Mouse (Mus musculus): ENCODE measurements around the gene Gm21981.
"Not testable (repeated sequence)": the region's sequence is repeated elsewhere in the genome, so short reads cannot be mapped to it uniquely, and the experiment has no call there.

Gm21981 gene

GRCm38 (mm10) chr17:47669166-47669565 lies 25.1 kb downstream of the Gm21981 start:
- in situ Hi-C loops (cut with MboI, MseI): no loop called here

DNA sequence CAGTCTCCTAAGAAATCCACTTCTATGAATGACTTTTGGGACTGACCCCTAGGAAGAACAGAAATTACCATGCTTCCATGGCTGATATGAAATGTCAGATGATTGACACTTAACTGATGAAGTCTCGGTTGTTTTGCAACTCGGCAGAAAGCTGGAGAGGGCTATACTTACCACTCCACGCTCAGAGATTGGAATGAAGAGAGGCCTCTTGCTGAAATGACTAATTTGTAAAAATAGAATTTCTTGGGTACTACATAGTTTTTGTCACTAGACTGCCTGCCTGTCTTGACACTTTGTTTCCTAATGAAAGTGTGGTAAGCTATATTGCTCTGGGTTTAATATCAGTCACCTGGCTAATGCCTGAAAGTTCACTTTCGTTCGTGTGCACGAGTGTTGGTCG lies 29.8 kb downstream of the Gm21981 start:
- in situ Hi-C loops (cut with MboI, MseI): no loop called here

DNA sequence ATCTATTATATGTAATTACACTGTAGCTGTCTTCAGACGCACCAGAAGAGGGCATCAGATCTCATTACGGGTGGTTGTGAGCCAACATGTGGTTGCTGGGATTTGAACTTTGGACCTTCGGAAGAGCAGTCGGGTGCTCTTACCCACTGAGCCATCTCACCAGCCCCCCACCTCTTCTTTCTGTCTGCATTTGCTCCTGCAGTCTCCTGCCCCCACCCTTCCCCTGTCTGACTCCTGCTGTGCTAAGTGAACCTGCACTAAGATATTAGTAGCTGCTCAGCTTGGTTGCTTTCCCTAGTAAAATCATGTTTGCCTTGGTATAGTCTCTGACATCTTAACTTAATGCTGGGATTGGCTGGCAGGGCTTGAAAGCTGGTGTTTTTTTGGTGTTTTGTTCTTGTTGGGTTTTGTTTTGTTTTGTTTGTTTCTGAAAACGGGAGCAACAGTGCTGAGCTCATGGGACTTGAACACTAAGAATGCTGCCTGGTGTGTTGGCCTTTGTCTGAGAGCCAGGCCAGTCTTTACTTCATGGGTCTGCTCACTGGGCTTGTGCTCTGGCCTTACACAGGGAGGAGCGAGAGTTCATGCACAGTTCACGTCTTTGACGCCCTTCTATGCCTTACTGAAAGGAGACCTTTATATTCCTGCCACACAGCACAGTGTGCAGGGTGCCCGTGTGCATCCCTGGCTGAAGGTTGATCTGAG lies 31.1 kb downstream of the Gm21981 start:
- in situ Hi-C loops (cut with MboI, MseI): no loop called here

DNA sequence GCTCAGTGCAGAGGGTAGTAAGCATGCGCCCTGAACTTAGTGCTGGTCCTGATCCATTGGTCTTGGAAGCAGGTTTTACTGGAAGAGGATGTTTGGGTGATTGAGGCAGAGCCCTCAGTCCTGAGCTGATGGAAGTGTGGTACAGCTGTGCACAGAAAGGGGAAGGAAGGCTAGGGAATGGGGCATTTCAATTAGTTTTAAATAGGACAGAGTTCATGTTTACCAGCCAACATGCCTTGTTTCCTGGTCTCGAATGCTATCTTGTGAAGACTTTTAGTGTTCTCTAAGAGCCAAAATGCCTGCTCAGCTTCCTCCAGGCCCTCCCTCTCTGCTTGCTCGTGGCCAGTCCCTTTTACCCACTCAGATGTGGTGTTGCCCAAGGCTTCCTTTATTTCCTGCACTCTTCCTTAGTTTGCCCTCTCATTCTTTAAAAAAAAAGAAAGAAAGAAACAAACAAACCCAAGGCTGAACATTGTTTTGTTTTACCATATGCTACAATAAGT lies 35.5 kb downstream of the Gm21981 start:
- in situ Hi-C loops (cut with MboI, MseI): no loop called here

GRCm38 (mm10) chr17:47657901-47658300 lies 36.4 kb downstream of the Gm21981 start:
- in situ Hi-C loops (cut with MboI, MseI): no loop called here

GRCm38 (mm10) chr17:47655697-47656096 lies 38.6 kb downstream of the Gm21981 start:
- in situ Hi-C loops (cut with MboI, MseI): no loop called here

GRCm38 (mm10) chr17:47654346-47654745 lies 39.9 kb downstream of the Gm21981 start:
- in situ Hi-C loops (cut with MboI, MseI): not testable (repeated sequence)

- in situ Hi-C loops (cut with MboI, MseI): no loop called here
These were observed 42.3 kb downstream of the Gm21981 start for GRCm38 (mm10) chr17:47651953-47652352.

DNA sequence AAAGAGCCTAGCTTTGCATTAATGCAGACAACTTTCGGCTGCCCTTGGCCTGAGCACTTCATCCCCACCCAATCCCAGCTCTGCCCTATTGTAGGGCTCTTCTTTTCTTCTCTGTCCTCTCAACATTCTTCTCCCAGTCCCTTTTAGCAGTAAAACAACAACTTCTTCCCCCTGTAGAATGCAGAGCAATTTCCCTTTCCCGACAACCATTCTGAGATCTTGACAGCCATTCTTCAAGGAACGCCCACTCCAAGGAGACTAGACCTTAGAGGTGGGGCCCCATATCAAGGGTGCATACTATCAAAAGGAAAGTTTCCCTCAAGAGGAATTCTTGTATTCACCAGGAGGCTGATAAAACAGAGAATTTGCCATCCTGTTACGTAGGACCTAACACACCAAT lies 45.3 kb downstream of the Gm21981 start:
- in situ Hi-C loops (cut with MboI, MseI): no loop called here

- in situ Hi-C loops (cut with MboI, MseI): no loop called here
These were observed 47.6 kb downstream of the Gm21981 start for GRCm38 (mm10) chr17:47646683-47647082.

GRCm38 (mm10) chr17:47642992-47643391 lies 51.3 kb downstream of the Gm21981 start:
- in situ Hi-C loops (cut with MboI, MseI): no loop called here

Measured in regulatory T cell (primary cell).